Mouse (Mus musculus): ENCODE measurements at regions not wholly inside any gene's neighbourhood (a gene's known extent, or its start where the extent isn't known, plus 50 kb on each side); places are given as distances from the start of the nearest gene placed in this dataset.

DNA sequence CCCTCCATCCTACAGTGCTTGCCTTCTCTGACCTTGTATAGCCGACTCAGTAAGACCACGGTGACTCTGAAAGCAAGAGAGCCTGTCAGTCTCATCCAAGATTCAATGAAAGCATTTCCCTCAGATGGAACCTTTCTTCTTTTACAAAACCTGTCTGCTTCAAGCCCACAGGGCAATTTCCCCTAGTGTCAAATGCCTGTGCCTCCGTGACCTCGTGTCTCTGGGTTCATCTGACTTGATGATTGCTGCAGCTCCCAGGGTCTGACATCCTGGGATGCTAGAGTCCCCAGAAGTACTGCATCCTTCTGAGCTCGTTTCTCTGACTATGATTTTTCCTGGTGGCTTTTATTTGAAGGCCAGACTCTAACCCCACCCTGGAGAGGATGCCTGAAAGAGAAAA, 270.3 kb upstream of the Npvf start:
- DNase-seq = no peak

DNA sequence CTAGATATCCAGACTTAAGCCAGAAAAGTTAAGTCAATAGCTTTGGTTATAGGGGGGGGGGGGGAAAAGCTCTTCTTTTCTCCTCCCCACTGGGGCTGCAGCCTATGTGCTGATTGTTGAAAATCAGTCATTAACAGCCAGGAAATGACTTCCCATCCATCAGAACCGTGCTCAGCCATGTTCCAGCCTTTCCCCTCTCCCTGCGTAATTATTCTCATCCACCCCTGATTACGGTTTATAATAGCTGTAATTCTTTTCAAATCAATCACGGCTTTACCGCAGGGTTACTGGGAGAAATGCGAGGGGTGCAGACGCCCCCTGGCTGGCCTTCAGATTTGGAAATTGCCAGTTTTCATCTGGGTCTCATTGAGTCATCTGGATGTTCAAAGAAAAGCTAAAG, 270.8 kb upstream of the Npvf start:
- no peak for DNase-seq

DNA sequence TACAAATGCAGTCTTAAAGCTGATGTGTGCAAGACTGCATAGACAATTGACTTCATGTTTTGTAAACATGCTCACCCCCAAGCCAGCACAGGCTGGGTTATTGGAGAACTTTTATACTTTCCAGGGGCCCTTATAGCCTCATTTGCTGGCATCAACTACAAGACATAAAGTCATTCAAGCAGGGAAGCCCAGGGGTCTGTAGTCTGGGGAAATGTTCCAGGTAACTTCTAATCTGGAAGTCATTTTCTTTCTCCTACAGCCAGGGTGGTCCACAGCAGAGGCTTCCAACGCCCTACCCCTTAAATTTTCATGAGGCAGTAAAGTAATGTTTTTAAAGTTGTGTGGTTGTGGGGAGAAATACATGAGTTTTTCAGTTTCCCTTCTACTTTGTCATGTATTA, 272.1 kb upstream of the Npvf start:
- no peak for DNase-seq

DNA sequence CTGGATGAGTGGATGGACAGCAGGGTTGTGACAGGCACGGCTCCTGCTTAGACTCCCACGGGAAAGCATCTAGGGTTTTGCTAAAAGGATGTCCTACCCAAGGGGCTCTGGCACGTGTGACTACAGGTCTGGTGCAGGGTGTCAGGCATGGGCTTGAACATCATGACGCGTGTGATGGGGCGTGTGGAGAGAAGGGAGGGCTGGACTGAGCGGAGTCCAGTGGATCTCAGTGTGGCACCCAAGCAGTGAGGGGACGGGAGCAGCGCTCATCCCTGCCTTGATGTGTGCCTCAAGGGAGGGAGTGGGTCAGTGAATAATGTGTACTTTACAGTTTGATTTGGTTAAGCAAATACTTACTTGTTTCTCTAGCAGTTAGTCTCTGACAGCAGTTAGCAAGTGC, 275.3 kb upstream of the Npvf start:
- DNase-seq = no peak

DNA sequence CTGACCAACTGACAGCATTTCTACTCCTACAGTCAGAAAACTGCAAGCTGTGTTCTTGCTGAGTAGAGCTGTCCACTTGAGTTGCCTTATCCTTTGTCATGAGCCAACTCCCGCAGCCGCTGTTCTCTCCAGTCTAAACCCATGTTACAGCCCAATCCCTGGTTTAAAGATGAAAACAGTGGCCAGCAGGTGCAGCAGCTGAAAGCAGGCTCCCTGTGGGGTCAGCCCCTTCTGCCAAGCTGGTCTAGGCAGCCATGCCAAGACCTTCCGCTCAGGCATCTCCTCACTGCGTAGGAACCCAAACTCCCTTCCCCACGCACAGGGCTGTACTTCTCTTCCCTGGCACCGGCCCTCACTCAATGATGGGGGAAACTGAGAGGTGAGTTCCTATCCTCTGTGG, 279.3 kb upstream of the Npvf start:
- no peak for DNase-seq

DNA sequence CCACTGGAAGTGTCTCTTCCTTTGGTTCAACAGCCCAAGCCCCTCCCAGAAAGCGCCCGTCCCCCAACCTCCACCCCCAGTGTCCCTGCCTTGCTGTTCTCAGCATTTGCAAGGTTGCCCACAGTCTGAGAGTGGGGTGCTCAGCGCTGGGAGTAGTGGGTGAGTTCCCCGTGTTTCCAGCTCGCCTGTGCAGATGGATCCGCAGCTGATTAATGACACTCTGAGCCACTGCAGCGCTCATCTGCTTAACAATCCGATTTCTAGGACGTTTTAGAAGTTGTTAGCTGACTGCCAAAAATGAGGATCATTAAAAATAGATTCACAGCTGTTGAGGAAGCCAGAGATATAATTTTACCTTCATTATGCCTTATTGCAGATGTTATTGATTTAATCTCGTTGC, 280.0 kb upstream of the Npvf start:
- DNase-seq = no peak

DNA sequence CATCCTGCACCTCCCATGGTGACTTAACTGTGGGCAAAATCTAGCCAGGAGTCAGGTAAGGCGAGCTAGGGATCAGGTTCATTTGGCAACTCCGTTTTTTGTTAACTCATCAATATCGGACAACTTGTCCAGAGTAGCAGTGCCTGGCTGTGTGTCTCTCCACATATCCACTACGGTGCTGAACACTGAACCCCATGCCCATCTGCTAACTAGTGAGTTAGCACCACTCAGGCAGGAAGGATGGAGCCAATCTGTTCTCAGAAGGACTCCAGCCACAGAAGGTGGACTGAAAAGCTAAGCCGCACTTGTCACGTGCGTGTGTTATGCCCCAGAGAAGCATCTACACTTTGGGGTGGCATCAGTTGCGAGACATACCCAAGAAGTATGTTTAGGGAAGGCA, 282.1 kb upstream of the Npvf start:
- no peak for DNase-seq

DNA sequence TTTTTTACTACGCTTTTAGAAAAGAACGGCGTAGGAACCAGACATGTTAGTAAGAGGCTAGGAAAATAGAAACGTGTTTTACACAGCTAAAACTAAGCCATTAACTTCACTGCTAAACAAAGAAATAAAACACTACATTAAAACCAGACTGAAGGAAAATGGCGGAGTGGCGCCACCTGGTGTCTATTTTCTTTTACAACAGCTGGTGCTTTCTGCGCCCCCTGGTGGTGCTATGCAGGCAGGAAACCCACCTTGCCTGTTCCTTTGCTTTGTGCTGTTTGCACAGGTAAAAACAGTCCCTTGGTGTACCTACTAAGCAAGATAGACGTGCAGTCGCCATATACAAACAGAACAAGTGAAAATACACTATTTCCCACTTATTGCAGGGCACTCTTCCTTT, 282.9 kb upstream of the Npvf start:
- peak; percentile 83 for DNase-seq

DNA sequence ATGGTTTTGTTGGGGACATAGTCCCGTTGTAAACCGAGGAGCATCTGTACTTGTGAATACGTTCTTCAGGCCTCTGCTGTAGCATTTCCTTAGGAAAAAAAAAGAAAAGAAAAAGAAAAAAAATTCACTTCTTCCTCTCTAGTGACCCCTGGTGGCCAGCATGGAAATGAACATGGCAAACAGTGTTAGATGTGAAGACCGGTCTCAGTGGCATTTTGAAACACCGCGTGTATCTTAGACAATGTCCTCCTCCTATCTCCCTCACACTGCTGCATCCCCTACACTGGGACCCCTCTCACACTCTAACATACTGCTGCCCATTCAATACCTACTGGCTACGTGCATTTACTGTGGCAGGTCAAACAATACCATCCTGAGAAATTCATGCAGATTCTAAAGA, 284.6 kb upstream of the Npvf start:
- peak; percentile 37 for DNase-seq

DNA sequence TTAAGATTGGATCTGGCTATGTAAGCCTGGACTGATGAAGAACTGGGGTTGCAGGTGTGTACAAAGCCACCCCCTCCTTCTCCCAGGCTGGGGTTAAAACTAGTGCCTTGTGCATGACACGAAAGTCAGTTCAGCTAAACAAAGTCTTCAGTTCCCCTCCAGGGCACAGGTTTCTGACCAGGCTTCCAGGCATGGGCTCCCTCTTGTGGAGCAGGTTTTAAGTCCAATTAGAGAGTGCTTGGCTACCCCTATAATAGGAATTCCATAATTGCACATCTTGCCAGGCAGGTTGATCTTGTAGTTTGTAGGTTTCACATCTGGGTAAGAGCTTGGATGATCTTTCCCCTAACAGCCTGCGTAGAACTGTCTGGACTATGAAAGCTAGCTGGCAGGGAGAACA, 285.2 kb upstream of the Npvf start:
- no peak for DNase-seq

DNA sequence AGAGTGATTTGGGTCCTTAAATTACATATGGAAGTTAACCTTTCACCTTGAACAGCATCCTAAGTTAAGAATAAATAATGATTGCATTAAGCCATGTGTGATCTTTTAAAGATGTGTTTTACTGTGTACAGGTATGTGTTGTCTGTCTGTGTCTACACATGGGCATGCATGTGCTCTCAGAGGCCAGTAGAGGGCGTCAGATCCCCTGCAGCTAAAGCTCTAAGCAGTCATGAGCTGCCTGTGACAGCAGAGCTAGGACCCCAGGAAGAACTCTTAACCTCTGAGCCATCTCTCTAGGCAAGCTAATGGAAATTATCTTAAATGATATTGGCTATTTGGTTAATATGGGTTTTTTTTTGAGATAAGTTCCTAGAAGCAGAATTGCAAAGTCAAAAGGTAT, 285.9 kb upstream of the Npvf start:
- DNase-seq = no peak

DNA sequence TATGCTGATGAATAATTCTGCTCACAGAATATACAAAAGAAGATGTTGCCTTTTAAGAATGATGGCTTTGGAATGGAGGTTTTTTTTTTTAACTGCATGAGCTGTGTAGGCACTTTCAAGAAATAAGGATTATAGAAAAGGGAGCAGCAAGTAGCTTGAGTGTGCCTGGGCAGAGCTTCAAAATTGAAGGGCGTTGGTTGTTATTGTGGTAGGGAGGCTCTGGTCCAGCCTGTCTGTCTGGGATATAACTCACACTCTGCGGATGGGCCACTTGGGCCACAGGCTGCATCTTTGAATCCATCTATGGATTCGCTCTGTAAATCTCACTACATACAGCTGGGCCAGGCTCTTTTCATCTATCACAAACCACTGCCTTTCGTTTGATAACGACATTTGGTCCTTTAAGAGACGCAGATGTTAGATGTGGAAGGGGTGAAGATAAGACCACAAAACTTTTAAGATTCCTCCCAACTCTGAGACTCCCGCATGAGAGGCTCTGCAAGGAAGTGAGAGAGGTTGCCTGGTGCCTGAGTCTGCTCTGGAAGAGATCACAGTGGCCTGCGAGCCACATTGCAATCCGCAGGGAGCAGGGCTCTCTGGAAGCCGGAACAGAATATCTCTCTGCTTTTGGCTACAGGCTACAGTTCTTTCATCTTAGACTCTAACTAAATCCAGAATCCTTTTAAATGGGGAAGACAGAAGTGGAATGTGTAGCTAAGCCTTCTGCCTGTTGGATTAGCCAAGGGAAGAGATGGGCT, 286.6 kb upstream of the Npvf start:
- DNase-seq = no peak

DNA sequence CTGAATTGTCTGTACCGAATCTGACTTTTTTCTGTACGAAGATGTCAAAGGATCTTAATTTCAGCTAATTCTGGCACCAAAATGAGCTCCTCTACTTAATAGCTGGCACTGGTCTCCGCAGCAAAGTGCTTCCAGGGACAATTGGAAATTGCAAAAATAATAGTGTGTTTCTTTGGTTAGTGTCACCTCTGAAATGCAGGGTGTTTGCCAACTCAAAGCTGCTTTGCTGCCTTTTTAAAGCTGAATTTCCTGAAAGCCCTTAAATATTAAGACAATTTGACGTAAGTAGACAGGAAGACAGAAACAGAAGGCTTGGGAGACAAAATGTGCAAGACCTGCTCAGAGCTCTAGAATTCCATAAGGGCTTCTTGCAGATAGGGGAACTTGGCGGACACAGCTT, 288.5 kb upstream of the Npvf start:
- DNase-seq = no peak

DNA sequence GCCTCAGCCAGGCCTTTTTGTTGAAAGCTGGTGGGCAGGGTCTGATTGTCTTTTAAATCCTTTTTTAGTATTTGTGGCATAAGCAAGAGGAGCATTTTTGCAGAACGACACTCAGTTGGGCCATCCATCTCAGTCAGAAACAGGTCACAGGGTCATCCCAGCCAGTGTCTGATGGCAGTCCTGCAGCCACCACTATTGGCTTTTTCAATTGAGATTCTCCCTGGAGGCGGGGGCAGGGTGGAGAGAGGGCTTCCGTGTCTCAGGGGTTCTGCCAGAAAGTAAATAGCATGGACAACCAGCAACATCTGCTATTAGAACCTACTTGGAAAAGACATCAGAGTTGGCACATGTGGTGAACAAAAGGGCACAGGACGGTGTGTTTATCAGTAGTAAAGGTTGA, 293.8 kb upstream of the Npvf start:
- no peak for DNase-seq

DNA sequence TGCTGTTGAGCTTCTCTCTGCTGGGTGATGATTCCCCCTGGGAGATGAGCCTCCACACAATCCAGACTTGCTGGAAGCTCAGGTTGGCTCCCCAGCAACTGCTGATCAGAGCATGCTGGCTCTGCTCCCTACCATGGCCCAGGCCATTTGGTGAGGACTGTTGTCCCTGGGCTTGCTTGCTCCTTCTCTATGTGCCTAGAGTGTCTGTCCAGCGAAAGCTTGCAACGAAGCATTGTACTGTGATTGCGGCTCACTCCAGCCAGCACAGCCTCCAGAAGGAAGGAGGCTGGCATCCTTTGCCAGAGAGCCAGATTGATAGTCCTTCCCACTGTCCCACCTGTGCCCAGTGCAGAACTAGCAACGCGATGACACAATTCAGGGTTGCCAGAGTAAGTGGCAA, 295.1 kb upstream of the Npvf start:
- no peak for DNase-seq

DNA sequence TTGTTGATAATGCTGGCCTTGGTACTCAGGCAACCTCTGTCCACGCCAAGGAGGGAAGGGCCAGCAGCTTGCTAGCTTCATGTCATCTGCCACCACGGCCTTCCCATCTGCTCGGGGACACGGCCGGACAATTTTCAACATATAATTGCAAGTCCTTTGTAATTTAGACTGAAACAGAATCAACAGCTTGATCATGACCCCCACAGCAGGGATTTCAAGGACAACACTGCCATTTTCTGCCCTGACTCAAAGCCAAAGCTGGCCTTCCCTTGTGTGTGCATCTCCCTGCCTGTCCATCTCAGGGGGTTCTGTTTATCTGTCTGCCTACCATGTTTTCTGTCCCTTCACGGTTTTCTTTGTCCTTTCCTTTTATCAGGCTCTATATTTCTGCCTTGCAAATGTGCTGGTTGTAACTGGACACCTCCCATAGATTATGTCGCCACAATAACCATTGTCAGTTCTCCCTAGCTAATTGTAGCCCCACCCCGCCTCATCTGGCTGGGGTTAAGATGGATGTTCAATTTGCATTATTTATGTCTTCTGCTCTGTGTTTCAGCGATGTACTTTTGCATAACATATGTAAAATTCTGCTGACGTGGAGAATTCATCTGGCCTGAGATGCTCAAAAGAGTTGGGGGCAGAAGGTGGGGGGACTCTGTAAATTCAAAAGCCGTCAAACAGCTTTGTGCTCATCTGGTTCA, 295.8 kb upstream of the Npvf start:
- DNase-seq = no peak

DNA sequence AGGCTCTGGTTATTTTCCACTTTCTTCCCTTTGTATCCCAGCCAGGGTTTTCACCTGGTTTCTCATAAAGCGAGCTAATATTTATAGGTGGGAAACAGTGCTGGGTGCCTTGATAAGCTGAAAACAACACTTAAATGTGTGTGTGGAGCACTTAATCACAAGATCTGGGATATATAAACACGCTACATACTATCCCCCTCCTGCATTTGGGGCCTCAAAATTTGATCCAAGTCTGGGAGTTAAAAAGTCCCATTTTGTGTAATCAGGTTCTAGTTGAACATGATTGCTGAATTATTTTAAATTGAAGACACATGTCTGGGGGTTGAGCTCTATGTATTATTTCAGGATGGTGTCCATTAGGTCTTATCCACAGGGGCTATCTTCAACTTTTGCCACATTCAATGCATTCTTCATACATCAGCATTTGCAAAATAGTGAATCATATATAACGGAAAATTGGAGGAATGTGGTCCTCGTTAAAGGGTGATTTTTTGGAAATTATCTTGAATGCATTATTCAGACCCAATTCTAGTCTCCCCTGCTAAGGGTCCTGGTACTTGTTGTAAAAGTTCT, 303.2 kb upstream of the Npvf start:
- DNase-seq = no peak

DNA sequence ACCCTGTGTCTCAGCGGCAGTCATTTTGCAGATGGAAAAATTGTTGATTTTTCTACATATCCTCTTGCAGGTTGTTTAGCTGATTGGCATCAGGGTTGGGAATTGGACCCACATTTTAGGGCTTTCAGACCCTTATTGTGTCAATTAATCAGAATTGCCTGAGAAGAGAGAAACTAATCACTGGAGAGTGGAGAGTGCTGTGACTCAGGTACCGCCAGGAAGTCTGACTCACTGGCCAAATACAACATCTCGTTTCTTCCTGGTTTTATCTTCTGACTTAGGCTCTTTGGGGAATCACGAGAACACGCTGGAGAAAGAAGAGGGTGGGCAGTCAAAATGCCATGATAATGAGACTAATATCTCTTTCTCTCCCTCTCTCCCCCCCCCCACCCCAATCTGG, 306.1 kb upstream of the Npvf start:
- DNase-seq = no peak

DNA sequence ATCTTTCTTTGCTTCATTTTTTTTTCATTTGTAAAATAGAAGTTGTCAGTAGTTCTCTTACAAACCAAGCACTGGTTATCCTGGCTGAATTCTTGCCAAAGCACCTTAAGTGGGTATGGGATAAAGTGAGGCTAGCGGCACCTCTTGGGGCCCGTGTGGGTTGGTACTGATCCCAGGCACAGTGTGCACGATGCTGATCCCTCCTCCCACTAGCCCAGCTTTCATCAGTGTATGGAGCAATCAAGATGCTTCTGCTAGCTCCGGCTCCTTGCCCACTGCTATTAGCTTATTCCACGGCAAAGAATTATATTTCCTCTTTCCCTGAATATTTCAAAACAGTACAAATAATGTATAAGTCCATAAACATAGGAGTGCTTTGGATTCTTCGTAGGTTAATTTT, 307.4 kb upstream of the Npvf start:
- DNase-seq = no peak

DNA sequence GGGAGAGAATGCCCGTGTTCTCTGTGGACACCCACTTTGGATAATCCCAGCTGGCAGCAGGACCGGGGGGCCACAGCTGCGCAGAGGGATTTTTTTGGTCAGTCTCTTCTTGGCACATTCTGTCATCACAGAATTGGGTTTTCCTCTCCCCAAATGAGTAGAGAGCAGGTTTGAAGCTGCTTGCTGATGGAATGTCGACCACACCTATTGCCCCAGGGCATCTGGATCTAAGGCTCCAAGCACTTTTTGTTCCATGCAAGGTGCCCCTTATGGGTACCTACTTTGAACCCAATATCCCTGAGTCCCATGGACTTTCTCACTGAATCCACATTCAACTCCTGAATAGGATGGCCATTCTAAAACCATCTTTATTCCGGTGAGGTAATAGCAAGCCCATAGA, 314.3 kb upstream of the Npvf start:
- no peak for DNase-seq

DNA sequence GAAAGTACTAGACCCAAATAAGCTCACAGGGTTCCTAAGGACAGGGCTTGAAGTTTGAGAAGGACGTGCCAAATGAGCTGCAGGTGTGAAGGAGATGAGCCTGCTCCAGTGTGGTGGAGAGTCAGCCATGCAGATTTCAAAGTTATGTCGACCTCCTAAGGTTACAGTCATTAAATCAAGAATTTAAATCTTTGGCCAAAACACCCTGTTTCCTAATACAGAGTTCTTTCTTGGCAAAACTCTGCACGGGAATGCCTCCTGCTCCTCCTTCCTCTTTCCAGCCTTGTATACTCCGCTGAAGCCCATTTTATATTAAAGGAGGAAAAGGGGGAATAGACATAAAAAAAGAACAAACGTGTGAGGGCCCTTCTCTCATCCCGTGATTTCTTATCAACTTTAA, 315.1 kb upstream of the Npvf start:
- DNase-seq = no peak

DNA sequence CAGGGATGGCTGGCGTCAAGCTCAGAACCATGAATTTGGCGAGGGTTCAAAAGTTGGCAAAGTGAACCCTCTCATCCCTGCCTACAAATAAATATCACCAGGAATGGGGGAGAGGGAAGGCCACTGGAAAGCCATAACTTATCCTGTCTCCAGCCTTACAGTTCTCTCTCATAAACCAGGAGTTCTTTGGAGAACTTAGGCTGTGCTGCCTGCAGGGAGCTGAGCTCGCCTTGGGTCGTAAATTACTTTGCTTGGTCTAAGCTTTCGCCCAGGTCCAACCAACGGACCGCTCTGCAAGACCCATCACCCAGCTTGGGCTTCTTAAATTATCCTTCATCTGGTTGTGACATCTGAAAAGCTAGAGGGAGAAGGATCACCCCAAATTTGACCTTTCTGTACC, 315.8 kb upstream of the Npvf start:
- DNase-seq = no peak

DNA sequence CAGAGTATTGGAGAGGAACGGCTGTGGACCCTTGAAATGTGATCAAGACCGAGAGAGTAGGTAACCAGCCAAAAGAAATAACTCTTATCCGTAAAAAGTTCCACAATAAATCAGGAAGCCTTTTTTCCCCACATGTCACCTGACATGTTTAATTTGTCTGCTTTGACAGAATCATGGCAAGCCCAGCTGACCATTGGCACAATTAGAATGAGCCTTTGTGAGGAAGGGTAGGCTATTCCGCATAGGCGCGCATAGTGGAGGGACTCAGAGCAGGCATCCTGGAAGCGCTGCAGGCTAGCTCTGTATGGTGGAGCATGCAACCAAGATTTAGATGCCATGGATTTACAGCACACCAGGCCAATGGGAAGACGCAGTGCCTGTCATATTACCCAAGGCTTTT, 316.5 kb upstream of the Npvf start:
- DNase-seq = no peak

DNA sequence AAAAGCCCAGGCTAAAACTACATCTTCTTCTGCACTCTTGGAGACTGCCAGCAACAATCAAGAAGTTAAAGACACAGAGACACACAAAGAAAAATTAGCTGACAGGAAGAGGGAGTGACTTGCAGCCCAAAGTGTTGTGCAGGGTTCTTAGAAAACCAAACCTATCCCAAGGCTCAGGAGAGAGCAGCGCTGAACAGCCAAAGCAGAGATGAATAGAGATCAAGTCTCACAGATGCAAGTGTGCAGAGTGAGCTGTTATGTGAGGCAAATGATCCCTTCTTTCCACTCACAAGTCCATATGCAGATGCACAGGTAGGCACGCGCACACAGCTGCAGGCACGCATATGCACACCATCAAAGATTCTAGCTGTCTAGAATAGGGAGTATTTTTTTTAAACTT, 318.0 kb upstream of the Npvf start:
- DNase-seq = no peak

DNA sequence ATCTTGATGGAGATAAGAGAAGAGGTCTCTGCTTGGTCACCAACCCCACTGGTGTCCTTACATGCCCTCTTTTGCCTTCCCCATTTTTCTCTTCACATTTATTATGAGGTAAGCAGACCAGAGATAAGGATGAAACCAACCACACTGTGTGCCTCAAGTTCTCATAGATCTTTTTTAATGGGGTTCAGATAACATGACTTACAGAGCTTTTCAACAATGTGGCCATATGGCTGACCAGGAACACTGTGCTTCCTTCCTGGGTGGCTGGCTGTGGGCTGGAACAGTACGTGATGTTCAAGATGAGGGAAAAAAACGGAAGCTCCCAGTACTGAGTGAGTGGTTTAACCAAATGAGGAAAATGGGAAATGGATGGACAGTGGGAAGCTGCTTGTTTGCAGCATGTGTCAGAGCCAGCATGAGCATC, 319.0 kb upstream of the Npvf start:
- DNase-seq = no peak

Data from thymus, postnatal 4 days (tissue).